Mouse (Mus musculus): ENCODE measurements around the gene Nr1d1.

DNA sequence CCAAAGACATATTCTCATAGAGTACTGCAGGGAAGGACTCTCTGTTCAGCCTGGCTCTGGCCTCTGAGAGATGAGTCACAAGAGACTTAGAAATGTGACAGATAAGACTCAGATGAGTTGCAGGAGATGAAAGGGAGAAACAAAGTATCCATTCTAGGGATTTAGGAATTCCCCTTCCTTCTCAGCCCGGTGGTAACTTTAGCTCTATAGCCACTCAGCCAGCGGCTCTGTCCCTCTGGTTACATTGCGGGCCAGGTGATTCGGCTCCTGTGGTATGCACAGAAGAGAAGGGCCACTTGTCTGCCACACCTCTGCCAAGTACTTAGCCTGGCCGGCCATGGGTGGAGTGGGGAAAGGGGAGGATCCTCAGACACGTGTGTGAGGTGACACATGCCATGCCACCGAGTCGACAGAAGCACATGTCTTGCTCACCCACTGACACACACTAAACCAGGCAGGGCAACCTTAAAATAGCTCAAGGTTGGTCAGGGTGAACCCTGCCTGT, 2.4 kb downstream of the Nr1d1 start:
- TF ChIP-seq CTCF (IDR thresholded peaks at IDR 0.05): no peak
- TF ChIP-seq EP300 (IDR thresholded peaks at IDR 0.05): peak; percentile 93
